In the genomic region with DNA sequence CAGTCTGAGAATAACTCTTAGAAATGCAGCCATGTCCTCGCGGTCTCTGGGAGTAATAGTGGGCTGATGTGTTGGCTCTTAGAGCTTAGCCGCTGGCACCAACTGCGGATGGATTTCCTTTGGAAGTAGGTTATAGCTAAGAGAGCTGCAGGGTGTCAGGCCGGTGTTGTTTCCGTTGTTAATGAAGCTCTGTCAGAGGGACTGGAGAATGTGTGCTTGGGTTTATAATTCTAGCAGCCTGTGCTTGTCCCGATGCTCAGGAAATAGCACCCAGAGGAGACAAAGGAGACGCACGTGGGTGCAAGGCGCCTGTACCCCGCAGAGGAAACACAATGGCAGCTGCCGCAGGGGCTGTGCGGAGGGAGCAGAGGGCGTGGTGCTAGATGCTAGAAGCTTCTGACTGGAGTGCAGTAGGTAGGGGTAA, we compare ENCODE assay signal across 9 mouse cellular contexts. TPM values are rescaled to one million over a fixed set of nuclear protein-coding genes. Genes with fewer than 3 reads are reported as not detected.
DNase-seq lines count a peak whose midpoint lies in the region; ATAC-seq lines count a peak whose summit lies in the region.
"Had no signal": no experiment of that assay in that cellular context is flagged by ENCODE, and none has a peak within 500 bp of the region (broad histone marks: within the 10 kb centered on the region; RNA-seq: fewer than 3 reads in every experiment).

No protein-coding gene starts in this region.

- H3K4me1 ChIP-seq in embryonic facial prominence, embryonic 12.5 days = peaks cover 19% of the 10 kb centered on the region
- peaks cover 42% of the 10 kb centered on the region for H3K4me1 ChIP-seq in hindbrain, embryonic 13.5 days (replicated peaks)

- H3K9me3 ChIP-seq in embryonic facial prominence, embryonic 12.5 days = no peaks in the 10 kb centered on the region; the same call in 1 of the 2 replicates
- no peaks in the 10 kb centered on the region for H3K9me3 ChIP-seq in hindbrain, embryonic 13.5 days

- DNase-seq in kidney, postnatal 10 days = peak; percentile 13
- DNase-seq in kidney, adult 18-20 months = no peak
- peak; percentile 40 for DNase-seq in left cerebral cortex, postnatal 4 days
- peak; percentile 79 to 83 for DNase-seq in right cerebral cortex, adult 2 months (ENCODE audit: low spot score in 2 of 2)
- no peak for DNase-seq in adrenal gland, adult 2 months
- no peak for DNase-seq in spleen, postnatal 10 days (ENCODE audit: low spot score in 2 of 2)

- H3K27me3 ChIP-seq in embryonic facial prominence, embryonic 12.5 days = no peaks in the 10 kb centered on the region
- H3K27me3 ChIP-seq in hindbrain, embryonic 13.5 days = no peaks in the 10 kb centered on the region

- ATAC-seq in embryonic facial prominence, embryonic 12.5 days (ENCODE audit: insufficient number of reproducible peaks, insufficient read depth, low FRiP score, low TSS enrichment) = no peak
- ATAC-seq in hindbrain, embryonic 13.5 days (ENCODE audit: low FRiP score) = peak; percentile 69

- no peak overlapping the region for H3K4me3 ChIP-seq in embryonic facial prominence, embryonic 12.5 days
- H3K4me3 ChIP-seq in hindbrain, embryonic 13.5 days = no peak overlapping the region

- intact Hi-C loops in left cerebral cortex, postnatal 4 days (cut with DNase I) = no loop called here

- peak overlapping the region; percentile 25 for H3K4me2 ChIP-seq in embryonic facial prominence, embryonic 12.5 days (replicated peaks)
- peak overlapping the region; percentile 39 for H3K4me2 ChIP-seq in hindbrain, embryonic 13.5 days

- 0 out of 2 replicates have a peak overlapping the region, but pooled peaks have one; percentile 16 for H3K9ac ChIP-seq in embryonic facial prominence, embryonic 12.5 days
- H3K9ac ChIP-seq in hindbrain, embryonic 13.5 days = peak overlapping the region; percentile 51

- H3K27ac ChIP-seq in embryonic facial prominence, embryonic 12.5 days = peak overlapping the region; percentile 36; the same call in 1 of the 2 replicates
- peak overlapping the region; percentile 91 for H3K27ac ChIP-seq in hindbrain, embryonic 13.5 days

- 19% methylated on average over 14 of the region's 14 CpGs for WGBS in embryonic facial prominence, embryonic 12.5 days
- 9% methylated on average over 14 of the region's 14 CpGs for WGBS in hindbrain, embryonic 13.5 days

- no peaks in the 10 kb centered on the region for H3K36me3 ChIP-seq in embryonic facial prominence, embryonic 12.5 days
- H3K36me3 ChIP-seq in hindbrain, embryonic 13.5 days = peaks cover 4% of the 10 kb centered on the region

RNA-seq across cellular contexts. Expression of a gene that starts 56.5 kb away (rescaled TPM):
- polyA plus RNA-seq in embryonic facial prominence, embryonic 12.5 days (2016; fragmentation: Nextera tagmentation; extraction: Ambion mirVana) = not detected in 2 replicates
- not detected in 2 replicates for polyA plus RNA-seq in hindbrain, embryonic 13.5 days (2015; fragmentation: Nextera tagmentation; extraction: Ambion mirVana)
- total RNA-seq in left cerebral cortex, postnatal 4 days (2021) = not detected
- total RNA-seq in adrenal gland, adult 2 months (2021) = not detected
- polyA plus RNA-seq in adrenal gland, adult 2 months (2012; rRNA removed) = not detected in 2 replicates
- total RNA-seq: ES-E14 had no signal

Comparison
In these comparisons a context has a peak if more than half of its experiments do, and no peak if none do; other contexts are left out.
1. DNase-seq: peak in kidney, postnatal 10 days (single experiment), left cerebral cortex, postnatal 4 days (single experiment) and right cerebral cortex, adult 2 months (2 of 2); none in kidney, adult 18-20 months (single experiment), adrenal gland, adult 2 months (single experiment) and spleen, postnatal 10 days (0 of 2).